Mouse (Mus musculus): ENCODE data around the gene Fbxl8. TPM values are rescaled to one million over a fixed set of nuclear protein-coding genes. Genes with fewer than 3 reads are reported as not detected.
A peak's percentile ranks its signal among the peaks of the same experiment; 100 is the strongest.

Fbxl8 gene
- 1.5 and 2.9 TPM in 2 replicates for polyA plus RNA-seq (2015; fragmentation: Nextera tagmentation; extraction: Ambion mirVana)

GRCm38 (mm10) chr8:105264024-105264982 is at the start of gene Fbxl8, which contains the start of gene Tradd:
TSS of gene Fbxl8 (plus strand) at chr8:105264648.
TSS of gene Tradd (minus strand) at chr8:105264609.

GRCm38 (mm10) chr8:105224413-105225271 is 39.8 kb upstream of the Fbxl8 start, which contains the start of gene D230025D16Rik:
TSS of gene D230025D16Rik (plus strand) at chr8:105225145.

GRCm38 (mm10) chr8:105254966-105255350 is 9.5 kb upstream of the Fbxl8 start, which contains the start of gene B3gnt9:
TSS of gene B3gnt9 (minus strand) at chr8:105255153.

GRCm38 (mm10) chr8:105269461-105269947 is 5.1 kb downstream of the Fbxl8 start, which contains the start of gene Hsf4:
TSS of gene Hsf4 (plus strand) at chr8:105269801.

GRCm38 (mm10) chr8:105275840-105276239 is 11.4 kb downstream of the Fbxl8 start, which contains the start of gene Nol3:
TSS of gene Nol3 (plus strand) at chr8:105276140.

GRCm38 (mm10) chr8:105289805-105290460 is 25.5 kb downstream of the Fbxl8 start, which contains the start of gene 4931428F04Rik:
TSS of gene 4931428F04Rik (minus strand) at chr8:105289864.

GRCm38 (mm10) chr8:105295895-105296573 is 31.6 kb downstream of the Fbxl8 start, which contains the start of gene Exoc3l:
TSS of gene Exoc3l (minus strand) at chr8:105296101.

GRCm38 (mm10) chr8:105297511-105298192 is 33.2 kb downstream of the Fbxl8 start, which contains the start of gene E2f4:
TSS of gene E2f4 (plus strand) at chr8:105297663.

GRCm38 (mm10) chr8:105305211-105306145 is 41.0 kb downstream of the Fbxl8 start, which contains the start of gene Elmo3:
TSS of gene Elmo3 (plus strand) at chr8:105305601.

Small RNA genes within 50 kb of the gene (microRNA-seq; reads per million reads assigned to microRNA genes)
- gene Gm27320 (ENCODE audit: borderline replicate concordance, insufficient number of aligned reads), result not detected
- 268 reads per million, percentile 57 among the genes with 10 or more reads in this experiment for gene Mir328 (ENCODE audit: borderline replicate concordance, insufficient number of aligned reads)

Other genes with a start within 250 kb of the Fbxl8 start
- gene Ces3a, start 216.0 kb upstream of the Fbxl8 start, polyA plus RNA-seq (2015; fragmentation: Nextera tagmentation; extraction: Ambion mirVana), result 1.4 and 1.5 TPM in 2 replicates
- not detected in 2 replicates for gene Ces3b, start 180.9 kb upstream of the Fbxl8 start, polyA plus RNA-seq (2015; fragmentation: Nextera tagmentation; extraction: Ambion mirVana)
- not detected in 2 replicates for gene Ces4a, start 132.8 kb upstream of the Fbxl8 start, polyA plus RNA-seq (2015; fragmentation: Nextera tagmentation; extraction: Ambion mirVana)
- 46.7 and 52.1 TPM in 2 replicates for gene Cbfb, start 94.0 kb upstream of the Fbxl8 start, polyA plus RNA-seq (2015; fragmentation: Nextera tagmentation; extraction: Ambion mirVana)
- 15.0 and 24.6 TPM in 2 replicates for gene D230025D16Rik, start 39.5 kb upstream of the Fbxl8 start, polyA plus RNA-seq (2015; fragmentation: Nextera tagmentation; extraction: Ambion mirVana)
- 18.4 and 28.4 TPM in 2 replicates for gene B3gnt9, start 9.5 kb upstream of the Fbxl8 start, polyA plus RNA-seq (2015; fragmentation: Nextera tagmentation; extraction: Ambion mirVana)
- gene Tradd, start within 50 bp of the Fbxl8 start, polyA plus RNA-seq (2015; fragmentation: Nextera tagmentation; extraction: Ambion mirVana), result 26.7 and 34.2 TPM in 2 replicates
- gene Hsf4, start 5.2 kb downstream of the Fbxl8 start, polyA plus RNA-seq (2015; fragmentation: Nextera tagmentation; extraction: Ambion mirVana), result 0.16 and 0.23 TPM in 2 replicates
- 1.3 and 3.5 TPM in 2 replicates for gene Nol3, start 11.5 kb downstream of the Fbxl8 start, polyA plus RNA-seq (2015; fragmentation: Nextera tagmentation; extraction: Ambion mirVana)
- 4.5 and 7.9 TPM in 2 replicates for gene 4931428F04Rik, start 25.2 kb downstream of the Fbxl8 start, polyA plus RNA-seq (2015; fragmentation: Nextera tagmentation; extraction: Ambion mirVana)
- 6.5 and 16.8 TPM in 2 replicates for gene Exoc3l, start 31.5 kb downstream of the Fbxl8 start, polyA plus RNA-seq (2015; fragmentation: Nextera tagmentation; extraction: Ambion mirVana)
- gene E2f4, start 33.0 kb downstream of the Fbxl8 start, polyA plus RNA-seq (2015; fragmentation: Nextera tagmentation; extraction: Ambion mirVana), result 37.7 and 47.4 TPM in 2 replicates
- gene Elmo3, start 41.0 kb downstream of the Fbxl8 start, polyA plus RNA-seq (2015; fragmentation: Nextera tagmentation; extraction: Ambion mirVana), result 4.0 and 8.4 TPM in 2 replicates
- gene Lrrc29, start 61.6 kb downstream of the Fbxl8 start, polyA plus RNA-seq (2015; fragmentation: Nextera tagmentation; extraction: Ambion mirVana), result 5.5 and 9.6 TPM in 2 replicates
- 154 and 181 TPM in 2 replicates for gene Tmem208, start 61.7 kb downstream of the Fbxl8 start, polyA plus RNA-seq (2015; fragmentation: Nextera tagmentation; extraction: Ambion mirVana)
- gene Fhod1, start 83.3 kb downstream of the Fbxl8 start, polyA plus RNA-seq (2015; fragmentation: Nextera tagmentation; extraction: Ambion mirVana), result 1.1 and 1.2 TPM in 2 replicates
- gene Slc9a5, start 84.2 kb downstream of the Fbxl8 start, polyA plus RNA-seq (2015; fragmentation: Nextera tagmentation; extraction: Ambion mirVana), result 0.87 and 0.96 TPM in 2 replicates
- 0.07 and 0.09 TPM in 2 replicates for gene Plekhg4, start 108.6 kb downstream of the Fbxl8 start, polyA plus RNA-seq (2015; fragmentation: Nextera tagmentation; extraction: Ambion mirVana)
- 0.09 and 0.12 TPM in 2 replicates for gene Kctd19, start 148.9 kb downstream of the Fbxl8 start, polyA plus RNA-seq (2015; fragmentation: Nextera tagmentation; extraction: Ambion mirVana)
- 1.5 and 2.0 TPM in 2 replicates for gene Lrrc36, start 148.9 kb downstream of the Fbxl8 start, polyA plus RNA-seq (2015; fragmentation: Nextera tagmentation; extraction: Ambion mirVana)
- 223 and 469 TPM in 2 replicates for gene Tppp3, start 206.9 kb downstream of the Fbxl8 start, polyA plus RNA-seq (2015; fragmentation: Nextera tagmentation; extraction: Ambion mirVana)
- 23.7 and 25.9 TPM in 2 replicates for gene Zdhhc1, start 232.3 kb downstream of the Fbxl8 start, polyA plus RNA-seq (2015; fragmentation: Nextera tagmentation; extraction: Ambion mirVana)